Mouse (Mus musculus) gastrocnemius, postnatal 4 days (tissue): ENCODE data around the gene Pacs1. TPM values are rescaled to one million over a fixed set of nuclear protein-coding genes. Genes with fewer than 3 reads are reported as not detected.
"Not testable (repeated sequence)": the region's sequence is repeated elsewhere in the genome, so short reads cannot be mapped to it uniquely, and the experiment has no call there.

Experiments used
- DNase-seq, 2 experiments: peaks; one replicate each; pipeline ENCODE4 v3.0.0; 2021 to 2022; ENCODE audit warnings: low spot score in 2 of 2, mixed read lengths in 2 of 2
- total RNA-seq, 2 experiments: library from RNA; stranded (reverse); gene quantifications; 2 replicates each; pipeline ENCODE4 v1.2.3; 2021

Pacs1 gene
- total RNA-seq, 2 experiments from 2014 or later = 19.0 to 20.4 TPM

GRCm38 (mm10) chr19:5106074-5106473, 166.8 kb downstream of the Pacs1 start:
- DNase-seq = no peak

GRCm38 (mm10) chr19:5098363-5099143, 174.4 kb downstream of the Pacs1 start, which contains the start of gene Cnih2:
Gene Cnih2 (minus strand): TSS chr19:5098521.
- DNase-seq = peak in 1 of 2 experiments; percentile 64

- no peak for DNase-seq
These were observed 175.2 kb downstream of the Pacs1 start for GRCm38 (mm10) chr19:5097521-5098362.

GRCm38 (mm10) chr19:5095887-5096474, 176.9 kb downstream of the Pacs1 start:
- DNase-seq = no peak

GRCm38 (mm10) chr19:5094746-5095417, 178.0 kb downstream of the Pacs1 start:
- no peak for DNase-seq

- peak; percentile 84 to 88 for DNase-seq
These were observed 178.7 kb downstream of the Pacs1 start for GRCm38 (mm10) chr19:5094243-5094632.

- no peak for DNase-seq
These were observed 179.3 kb downstream of the Pacs1 start for GRCm38 (mm10) chr19:5093481-5094242.

- no peak for DNase-seq
These were observed 180.8 kb downstream of the Pacs1 start for GRCm38 (mm10) chr19:5092083-5092482.

- no peak for DNase-seq
These were observed 183.6 kb downstream of the Pacs1 start for GRCm38 (mm10) chr19:5089324-5089723.

GRCm38 (mm10) chr19:5087884-5088728, 184.8 kb downstream of the Pacs1 start, which contains the start of gene Yif1a:
Gene Yif1a (plus strand): TSS chr19:5088538.
- DNase-seq = peak; percentile 88 to 95

- DNase-seq = not testable (repeated sequence)
These were observed 186.4 kb downstream of the Pacs1 start for GRCm38 (mm10) chr19:5086533-5086932.

GRCm38 (mm10) chr19:5085145-5085863, 187.6 kb downstream of the Pacs1 start, which contains the start of gene Tmem151a:
Gene Tmem151a (minus strand): TSS chr19:5085531.
- DNase-seq = no peak

- DNase-seq = no peak
These were observed 188.1 kb downstream of the Pacs1 start for GRCm38 (mm10) chr19:5084834-5085144.

GRCm38 (mm10) chr19:5083961-5084833, 188.7 kb downstream of the Pacs1 start:
- no peak for DNase-seq
